Mouse (Mus musculus): ENCODE results near the gene Gm10198. TPM values are rescaled to one million over a fixed set of nuclear protein-coding genes. Genes with fewer than 3 reads are reported as not detected.

Gm10198 gene
- not detected for total RNA-seq (2021)

DNA sequence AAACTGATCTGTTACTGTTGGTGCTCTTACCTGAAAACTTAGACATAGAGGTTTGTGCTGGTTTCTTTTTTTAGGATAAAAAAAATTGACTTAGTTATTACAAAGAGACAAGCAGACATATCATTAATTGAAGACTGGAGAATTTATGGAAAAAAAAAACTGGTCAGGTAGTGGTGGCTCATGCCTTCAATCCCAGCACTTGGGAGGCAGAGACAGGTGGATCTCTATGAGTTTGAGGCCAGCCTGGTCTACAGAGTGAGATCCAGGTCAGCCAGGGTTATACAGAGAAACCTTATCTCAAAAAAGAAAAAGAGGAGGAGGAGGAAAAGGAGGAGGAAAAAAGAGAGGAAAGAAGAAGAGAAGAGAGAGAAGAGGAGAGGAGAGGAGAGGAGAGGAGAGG, at the start of gene Gm10198:
Gene Gm10198, plus strand, starts transcription at position 301 of the 400 bp plus-strand sequence.
- DNase-seq (ENCODE audit: low spot score in 2 of 2): no peak
- intact Hi-C loops (cut with DNase I): no loop called here

DNA sequence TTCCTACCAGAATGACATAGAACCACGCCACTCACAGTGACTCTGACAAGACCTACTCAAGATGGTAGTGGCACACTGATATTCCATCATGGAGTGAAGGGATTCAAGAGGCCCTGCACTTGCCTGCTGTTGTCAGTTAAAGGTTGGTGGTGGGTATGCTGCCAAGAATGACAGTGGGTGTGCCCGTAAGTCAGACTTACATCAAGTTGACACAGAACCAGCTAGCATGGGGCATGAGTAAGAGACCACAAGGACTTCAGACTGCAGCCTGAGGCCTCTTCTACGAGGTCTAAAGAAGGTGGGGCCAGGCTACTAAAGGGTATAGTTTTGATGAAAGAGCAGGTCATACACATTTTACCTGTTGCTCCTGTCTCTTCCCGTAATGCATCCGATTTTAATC, 47.3 kb upstream of the Gm10198 start:
- intact Hi-C loops (cut with DNase I): no loop called here
- DNase-seq (ENCODE audit: low spot score in 2 of 2): no peak

DNA sequence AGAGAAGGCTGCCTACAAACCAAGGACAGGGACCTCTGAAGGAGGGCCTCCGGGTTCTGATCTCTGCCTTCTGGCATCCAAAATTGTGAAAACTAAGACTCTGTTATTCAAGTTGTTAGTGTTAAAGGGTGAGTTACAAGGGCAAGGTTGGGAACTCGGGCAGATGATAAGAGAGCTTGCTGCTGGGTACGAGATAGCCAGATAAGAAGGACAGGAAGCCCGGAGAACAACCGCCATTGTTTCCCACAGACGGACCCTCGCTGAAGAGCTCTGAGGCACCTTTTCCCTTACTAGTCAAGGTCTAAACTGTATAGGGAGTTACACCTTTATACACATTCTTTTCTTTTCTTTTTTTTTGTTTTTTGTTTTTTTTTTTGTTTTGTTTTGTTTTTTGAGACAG, 39.8 kb upstream of the Gm10198 start:
- intact Hi-C loops (cut with DNase I): no loop called here

GRCm38 (mm10) chr13:111553182-111553581, 39.4 kb upstream of the Gm10198 start:
- intact Hi-C loops (cut with DNase I): no loop called here
- no peak for DNase-seq (ENCODE audit: low spot score in 2 of 2)

More for the DNA sequence above, 39.8 kb upstream of the Gm10198 start:
- no peak for DNase-seq (ENCODE audit: low spot score in 2 of 2)

DNA sequence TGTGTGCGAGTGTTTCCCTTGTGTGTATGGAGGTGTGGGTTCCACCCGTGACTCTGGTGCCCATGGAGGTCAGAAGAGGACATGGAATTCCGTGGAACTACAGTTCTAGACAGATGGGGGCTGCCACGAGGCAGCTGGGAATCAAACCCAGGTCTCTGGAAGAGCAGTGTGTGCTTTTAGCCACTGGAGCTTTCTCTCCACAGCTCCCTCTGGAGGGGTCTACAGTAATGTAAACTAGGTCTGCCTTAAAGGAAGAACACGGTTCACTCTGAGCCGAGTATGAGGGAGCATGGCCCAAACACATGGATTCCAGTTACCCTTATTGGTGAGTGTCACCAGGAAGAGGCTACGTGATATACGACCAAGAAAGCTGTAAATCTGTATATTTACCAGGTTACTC, 38.6 kb upstream of the Gm10198 start:
- no peak for DNase-seq (ENCODE audit: low spot score in 2 of 2)
- intact Hi-C loops (cut with DNase I): no loop called here

- DNase-seq (ENCODE audit: low spot score in 2 of 2): no peak
- intact Hi-C loops (cut with DNase I): no loop called here
Measured at GRCm38 (mm10) chr13:111555333-111555732, 37.3 kb upstream of the Gm10198 start.

- intact Hi-C loops (cut with DNase I): no loop called here
Measured at GRCm38 (mm10) chr13:111556375-111556774, 36.2 kb upstream of the Gm10198 start.

DNA sequence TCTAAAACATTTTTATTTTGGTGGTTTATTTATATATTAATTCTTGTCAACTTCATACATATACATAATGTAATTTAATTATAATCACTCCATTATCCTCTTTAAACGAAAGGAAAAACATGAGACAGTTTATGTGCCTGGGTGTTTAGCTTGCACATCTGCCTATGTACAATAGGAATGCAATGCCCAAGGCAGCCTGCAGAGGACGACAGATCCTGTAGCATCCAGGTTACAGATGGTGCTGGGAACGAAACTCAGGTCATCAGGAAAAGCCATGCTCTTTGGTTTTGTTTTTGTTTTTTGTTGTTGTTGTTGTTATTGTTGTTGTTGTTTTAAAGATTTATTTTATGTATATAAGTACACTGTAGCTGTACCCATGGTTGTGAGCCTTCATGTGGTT, 32.4 kb upstream of the Gm10198 start:
- DNase-seq (ENCODE audit: low spot score in 2 of 2): no peak
- intact Hi-C loops (cut with DNase I): no loop called here

More at GRCm38 (mm10) chr13:111556375-111556774, 36.2 kb upstream of the Gm10198 start:
- no peak for DNase-seq (ENCODE audit: low spot score in 2 of 2)

DNA sequence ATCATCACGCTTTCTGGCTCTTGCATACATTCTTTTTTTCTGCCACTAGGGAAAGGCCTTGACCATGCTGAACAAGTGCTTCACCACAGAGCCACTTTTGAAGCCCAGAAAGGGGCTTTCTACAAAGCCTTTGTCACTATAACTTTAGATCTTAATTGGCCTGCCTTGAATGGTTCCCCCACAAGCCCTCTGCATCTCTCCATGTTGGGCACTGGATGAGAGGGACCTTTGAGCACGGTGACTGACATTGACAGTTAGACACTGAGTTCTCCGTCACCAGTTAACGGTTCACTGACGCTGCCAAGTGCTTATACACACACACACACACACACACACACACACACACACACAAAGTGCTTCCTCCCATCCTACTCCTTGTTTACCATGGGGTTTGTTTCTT, 30.0 kb upstream of the Gm10198 start:
- no peak for DNase-seq (ENCODE audit: low spot score in 2 of 2)
- intact Hi-C loops (cut with DNase I): no loop called here

GRCm38 (mm10) chr13:111574196-111574595, 18.4 kb upstream of the Gm10198 start:
- no peak for DNase-seq (ENCODE audit: low spot score in 2 of 2)
- intact Hi-C loops (cut with DNase I): no loop called here

GRCm38 (mm10) chr13:111577177-111577576, 15.4 kb upstream of the Gm10198 start:
- DNase-seq (ENCODE audit: low spot score in 2 of 2): no peak
- intact Hi-C loops (cut with DNase I): no loop called here

DNA sequence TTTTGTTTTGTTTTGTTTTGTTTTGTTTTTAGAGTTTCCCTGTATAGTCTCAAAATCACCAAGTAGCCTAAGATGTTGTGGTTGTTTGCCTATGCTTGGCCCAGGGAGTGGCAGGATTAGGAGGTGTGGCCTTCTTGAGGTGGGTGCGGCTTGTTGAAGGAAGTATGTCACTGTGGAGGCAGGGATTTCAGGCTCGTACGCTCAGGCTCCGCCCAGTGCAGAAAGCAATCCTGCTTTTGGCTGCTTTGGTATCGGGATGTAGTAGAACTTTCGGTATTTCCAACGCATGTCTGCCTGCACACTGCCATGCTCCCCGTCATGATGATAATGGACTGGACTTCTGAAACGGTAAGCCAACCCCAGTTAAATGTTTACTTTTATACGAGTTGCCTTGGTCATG, 12.5 kb upstream of the Gm10198 start:
- intact Hi-C loops (cut with DNase I): no loop called here

DNA sequence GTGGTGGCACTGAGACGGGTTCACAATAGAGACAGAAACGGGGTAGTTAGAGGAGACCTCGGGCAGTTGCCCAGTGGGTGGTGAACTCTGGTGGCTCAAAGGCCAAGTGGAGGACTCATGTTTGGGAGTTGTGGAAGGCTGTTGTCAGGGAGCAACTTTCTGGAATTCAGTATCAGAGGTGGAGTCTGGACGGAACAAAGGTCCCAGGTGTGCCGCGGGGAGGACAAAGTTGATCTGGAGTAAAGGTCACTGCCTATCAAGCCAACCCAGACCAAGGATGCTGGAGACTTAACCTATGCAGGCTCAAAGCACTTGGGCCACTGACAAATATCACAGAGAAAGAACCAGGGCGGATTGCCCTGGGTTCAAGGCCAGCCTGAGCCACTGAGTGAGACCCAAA, 5.5 kb downstream of the Gm10198 start:
- intact Hi-C loops (cut with DNase I): no loop called here
- DNase-seq (ENCODE audit: low spot score in 2 of 2): no peak

More for the DNA sequence above, 12.5 kb upstream of the Gm10198 start:
- DNase-seq (ENCODE audit: low spot score in 2 of 2): no peak

DNA sequence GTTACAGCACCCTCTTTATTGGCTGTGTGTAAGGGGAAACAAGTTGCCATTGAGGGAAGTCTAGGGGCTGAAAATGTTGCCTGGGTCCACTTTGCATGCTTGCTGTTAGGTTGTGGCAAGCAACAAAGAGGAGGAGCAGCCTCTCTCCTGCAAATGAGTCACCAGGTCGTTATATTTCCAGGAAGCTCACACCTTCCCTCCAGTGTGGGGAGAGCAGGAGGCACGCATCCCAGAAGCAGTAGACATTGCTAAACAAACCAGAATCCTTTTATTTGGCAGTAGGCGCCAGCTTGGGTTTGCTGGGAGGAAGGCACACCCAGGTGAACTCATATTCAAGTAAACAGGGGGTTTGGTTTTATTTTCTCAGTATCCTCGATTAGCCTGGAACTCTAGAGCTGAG, 8.8 kb downstream of the Gm10198 start:
- intact Hi-C loops (cut with DNase I): no loop called here
- no peak for DNase-seq (ENCODE audit: low spot score in 2 of 2)

- intact Hi-C loops (cut with DNase I): no loop called here
- no peak for DNase-seq (ENCODE audit: low spot score in 2 of 2)
Measured at GRCm38 (mm10) chr13:111604826-111605225, 12.2 kb downstream of the Gm10198 start.

GRCm38 (mm10) chr13:111616168-111617125, 23.9 kb downstream of the Gm10198 start:
- no peak for DNase-seq (ENCODE audit: low spot score in 2 of 2)
- intact Hi-C loops (cut with DNase I): no loop called here

DNA sequence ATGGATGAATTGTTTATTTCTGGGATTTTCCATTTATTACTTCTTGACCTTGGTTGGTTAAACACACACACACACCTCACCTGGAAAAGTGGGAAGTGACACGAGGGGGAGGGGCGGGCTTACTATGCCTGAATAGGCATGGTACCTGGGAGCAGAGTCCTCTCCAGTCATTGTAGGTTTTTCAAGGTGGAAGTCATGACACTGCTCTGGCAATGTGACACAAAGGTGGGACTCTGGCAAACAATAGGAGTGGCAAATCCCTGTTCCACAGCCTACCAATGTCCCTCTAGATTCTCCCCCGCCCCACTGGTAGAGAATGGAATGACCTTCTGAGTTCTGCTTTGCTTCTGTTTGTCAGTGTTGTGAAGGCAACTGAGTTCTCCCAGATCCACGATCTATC, 27.8 kb downstream of the Gm10198 start:
- DNase-seq (ENCODE audit: low spot score in 2 of 2): no peak
- intact Hi-C loops (cut with DNase I): no loop called here

- DNase-seq (ENCODE audit: low spot score in 2 of 2): no peak
- intact Hi-C loops (cut with DNase I): no loop called here
Measured at GRCm38 (mm10) chr13:111622425-111622824, 29.8 kb downstream of the Gm10198 start.

DNA sequence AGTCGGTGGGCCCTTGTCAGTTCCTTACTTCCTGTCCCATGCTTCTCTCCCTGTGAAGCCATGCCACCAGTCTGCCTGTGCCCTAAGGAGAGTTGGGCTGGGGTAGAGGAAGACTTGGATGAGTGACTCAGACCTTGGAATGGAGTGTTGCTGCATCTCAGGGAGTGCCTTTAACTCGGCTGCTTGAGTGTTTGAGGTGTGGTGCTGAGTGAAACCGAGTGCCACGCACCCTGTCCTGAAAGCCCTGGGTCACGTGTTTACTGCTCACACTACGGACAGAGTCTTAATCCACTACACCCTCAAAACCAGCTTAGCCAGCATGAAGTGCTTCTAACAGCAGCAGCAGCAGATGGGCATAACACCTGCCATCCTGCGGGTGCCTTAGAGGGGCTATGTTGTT, 30.5 kb downstream of the Gm10198 start:
- DNase-seq (ENCODE audit: low spot score in 2 of 2): no peak
- intact Hi-C loops (cut with DNase I): no loop called here

- DNase-seq (ENCODE audit: low spot score in 2 of 2): no peak
- intact Hi-C loops (cut with DNase I): no loop called here
Measured at GRCm38 (mm10) chr13:111624115-111624514, 31.5 kb downstream of the Gm10198 start.

Data from left cerebral cortex, postnatal 36 days (tissue).